Mouse (Mus musculus): ENCODE data around the gene Nudt3.

Nudt3 gene

DNA sequence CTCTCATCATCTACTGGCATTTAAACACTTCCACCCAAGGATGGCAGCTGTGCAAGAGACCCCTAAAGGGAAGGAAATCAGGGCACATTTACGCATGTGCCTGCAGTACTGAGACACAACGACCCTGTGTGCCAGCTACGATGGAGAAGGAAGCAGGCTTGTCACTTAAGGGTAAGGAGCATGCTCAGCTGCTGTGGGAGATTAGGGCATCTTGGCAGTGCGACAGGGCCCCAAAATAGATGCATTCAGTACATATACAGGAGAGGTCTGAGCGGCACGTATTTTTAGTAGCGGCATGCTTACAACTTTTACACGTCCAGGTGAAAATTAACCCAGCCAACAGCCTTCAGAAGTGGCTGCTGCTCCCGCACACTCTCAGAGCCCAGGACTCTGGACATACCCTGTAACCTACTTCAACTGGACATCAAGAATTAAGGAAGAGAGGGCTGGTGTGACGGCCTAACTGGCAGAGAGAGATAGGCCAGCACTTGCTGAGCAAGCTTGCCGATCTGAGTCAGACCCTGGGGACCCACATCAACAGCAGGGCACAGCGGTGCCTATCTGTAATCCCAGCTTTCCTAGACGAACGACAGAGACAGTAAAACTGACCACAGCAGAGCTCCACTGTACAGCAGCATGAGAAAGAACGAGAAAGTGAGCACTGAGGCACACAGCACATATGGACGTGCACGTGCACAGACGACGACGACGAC, 19.6 kb downstream of the Nudt3 start:
- no peak for ATAC-seq (ENCODE audit: insufficient number of reproducible peaks, low FRiP score, low TSS enrichment)

DNA sequence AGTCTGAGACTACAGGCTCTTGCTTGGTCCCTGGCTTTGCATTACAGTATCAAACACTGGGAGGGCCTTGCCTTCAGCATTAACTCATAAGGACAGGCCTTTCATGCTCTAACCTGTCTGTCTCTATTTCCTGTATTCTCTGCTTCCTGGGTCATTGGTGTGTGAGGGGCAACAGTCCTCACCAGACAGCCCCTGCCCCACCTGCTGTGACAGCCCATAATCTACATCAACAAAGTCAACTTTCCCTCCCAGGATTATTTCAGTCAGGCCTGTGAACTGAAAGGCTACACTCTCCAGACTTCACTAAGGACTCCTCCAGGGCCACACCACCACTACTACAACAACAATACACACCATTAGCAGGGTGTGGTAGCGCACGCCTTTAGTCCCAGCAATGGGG, 20.3 kb downstream of the Nudt3 start:
- ATAC-seq (ENCODE audit: insufficient number of reproducible peaks, low FRiP score, low TSS enrichment), result no peak

DNA sequence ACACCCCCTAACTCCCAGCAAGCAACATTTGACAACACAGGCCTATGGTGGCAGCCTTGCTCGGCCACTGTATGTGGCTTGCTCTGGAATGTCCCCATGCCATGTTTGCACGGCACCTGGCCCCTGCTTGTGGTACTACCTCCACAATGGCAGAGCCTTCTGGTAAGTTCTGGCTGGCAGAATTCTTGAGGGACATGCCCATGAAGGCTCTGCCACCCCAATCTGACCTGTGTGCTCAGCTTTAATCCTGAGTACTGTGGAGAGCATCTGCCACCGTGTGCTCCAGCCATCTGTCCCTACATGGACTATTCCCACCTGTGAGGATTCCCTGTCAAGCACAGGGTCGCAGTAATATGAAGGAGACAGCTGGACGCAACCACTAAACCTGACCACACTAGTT, 22.4 kb downstream of the Nudt3 start:
- peak; percentile 51; the same call in 1 of the 2 replicates for ATAC-seq (ENCODE audit: insufficient number of reproducible peaks, low FRiP score, low TSS enrichment)

DNA sequence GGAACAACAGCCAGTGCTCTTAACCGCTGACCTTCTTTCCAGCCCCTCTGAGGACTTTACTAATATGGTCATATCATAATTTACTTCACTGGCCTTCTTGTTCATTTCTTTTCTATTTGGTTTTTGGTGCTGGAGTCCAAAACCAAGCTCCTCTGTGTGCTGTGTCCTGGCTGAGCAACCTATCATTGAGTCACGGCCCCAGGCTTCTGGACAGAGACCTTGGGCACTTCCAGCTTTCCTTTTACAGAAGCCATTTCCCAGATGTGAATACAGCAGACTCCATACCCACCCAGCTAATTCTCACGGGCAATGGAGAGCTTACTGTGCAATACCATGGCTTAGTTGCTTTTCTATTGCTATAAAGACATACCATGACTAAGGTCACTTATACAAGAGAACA, 23.0 kb downstream of the Nudt3 start:
- ATAC-seq (ENCODE audit: insufficient number of reproducible peaks, low FRiP score, low TSS enrichment), result no peak

DNA sequence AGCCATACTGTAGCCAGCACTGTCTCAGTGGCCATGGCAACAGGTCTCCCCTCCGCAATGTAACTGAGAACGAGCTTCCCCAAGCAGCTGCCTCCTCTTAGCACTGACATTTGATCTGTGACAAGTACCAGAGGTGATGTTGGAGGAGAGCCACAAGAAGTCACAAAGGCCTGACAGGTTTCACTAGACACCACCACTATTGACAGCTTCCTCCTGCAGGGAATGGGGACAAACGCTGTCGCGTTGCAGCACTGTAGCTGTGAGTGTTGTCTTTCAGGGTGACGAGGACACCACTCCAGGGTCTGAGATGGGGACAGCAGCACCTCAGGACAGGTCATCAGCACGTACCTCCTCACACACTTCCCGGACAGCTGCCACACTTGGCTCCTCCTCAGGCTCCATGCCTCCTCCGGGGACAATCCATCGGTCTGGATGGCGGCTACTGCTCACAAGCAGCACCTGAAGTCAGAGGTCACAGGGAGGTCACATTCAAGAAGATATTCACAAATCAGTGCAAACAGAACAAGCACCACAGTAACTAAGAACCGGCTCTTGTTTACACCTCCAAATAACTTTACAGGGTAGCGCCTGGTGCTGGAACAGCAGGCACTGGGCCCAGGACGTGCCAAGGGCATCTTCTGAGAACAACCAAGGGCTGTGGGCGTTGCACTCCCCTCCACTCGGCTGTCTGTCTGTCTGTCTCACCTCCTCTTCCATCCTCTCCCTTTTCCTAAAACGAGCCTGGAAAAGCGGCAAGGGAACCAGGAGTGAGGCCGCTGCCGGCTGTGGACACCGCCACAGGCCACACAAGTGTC, 26.7 kb downstream of the Nudt3 start:
- ATAC-seq (ENCODE audit: insufficient number of reproducible peaks, low FRiP score, low TSS enrichment), result no peak

DNA sequence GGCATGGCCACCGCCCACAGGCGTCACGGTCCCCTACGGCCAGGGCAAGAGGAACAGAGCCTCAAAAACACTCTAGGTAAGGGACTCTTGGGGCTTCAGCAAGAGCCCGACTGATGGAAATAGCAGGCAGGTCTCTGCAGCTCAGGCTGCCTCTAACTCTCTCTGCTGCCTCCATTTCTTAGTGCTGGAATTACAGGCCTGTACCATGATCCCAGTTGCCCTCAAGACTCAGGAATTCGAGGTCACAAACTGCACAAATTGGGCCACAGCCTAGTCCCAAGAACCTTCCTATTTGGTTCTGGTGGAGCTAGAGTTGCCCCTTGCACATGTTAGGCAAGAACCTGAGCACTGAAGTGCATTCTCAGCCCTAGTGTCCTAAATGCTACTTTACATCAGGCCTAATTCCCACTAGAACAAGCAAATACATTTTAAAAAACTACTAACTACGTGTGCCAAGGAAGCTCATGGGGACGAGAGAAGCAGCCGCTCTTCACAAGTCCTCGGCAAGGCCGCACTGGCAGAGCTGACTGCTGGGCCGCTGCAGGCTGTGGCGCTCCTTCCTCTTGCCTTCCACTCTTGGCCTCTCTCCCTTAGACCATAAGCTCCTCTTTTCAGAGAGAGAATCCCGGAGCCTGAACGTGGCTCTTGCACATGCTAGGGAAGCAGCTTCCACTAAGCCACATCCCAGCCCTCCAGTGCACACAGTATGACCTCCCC, 27.5 kb downstream of the Nudt3 start:
- peak; percentile 28; the same call in 1 of the 2 replicates for ATAC-seq (ENCODE audit: insufficient number of reproducible peaks, low FRiP score, low TSS enrichment)

DNA sequence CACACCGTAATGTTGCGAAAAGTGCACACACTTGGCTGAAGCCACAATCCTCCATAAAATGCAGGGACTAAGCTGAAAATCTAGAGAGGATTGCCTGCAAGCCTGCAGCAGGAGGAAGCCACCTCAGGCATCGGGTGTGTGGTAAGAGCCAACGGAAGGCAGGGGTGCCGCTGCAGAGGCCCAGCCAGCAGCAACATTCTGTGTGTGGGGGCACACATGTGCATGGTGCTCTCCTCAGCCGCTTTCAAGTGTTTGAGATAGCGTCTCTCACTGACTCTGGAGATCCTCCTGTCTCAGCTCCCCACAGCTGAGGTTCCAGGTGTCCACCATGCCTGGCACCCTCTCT, 30.8 kb downstream of the Nudt3 start:
- no peak for ATAC-seq (ENCODE audit: insufficient number of reproducible peaks, low FRiP score, low TSS enrichment)

DNA sequence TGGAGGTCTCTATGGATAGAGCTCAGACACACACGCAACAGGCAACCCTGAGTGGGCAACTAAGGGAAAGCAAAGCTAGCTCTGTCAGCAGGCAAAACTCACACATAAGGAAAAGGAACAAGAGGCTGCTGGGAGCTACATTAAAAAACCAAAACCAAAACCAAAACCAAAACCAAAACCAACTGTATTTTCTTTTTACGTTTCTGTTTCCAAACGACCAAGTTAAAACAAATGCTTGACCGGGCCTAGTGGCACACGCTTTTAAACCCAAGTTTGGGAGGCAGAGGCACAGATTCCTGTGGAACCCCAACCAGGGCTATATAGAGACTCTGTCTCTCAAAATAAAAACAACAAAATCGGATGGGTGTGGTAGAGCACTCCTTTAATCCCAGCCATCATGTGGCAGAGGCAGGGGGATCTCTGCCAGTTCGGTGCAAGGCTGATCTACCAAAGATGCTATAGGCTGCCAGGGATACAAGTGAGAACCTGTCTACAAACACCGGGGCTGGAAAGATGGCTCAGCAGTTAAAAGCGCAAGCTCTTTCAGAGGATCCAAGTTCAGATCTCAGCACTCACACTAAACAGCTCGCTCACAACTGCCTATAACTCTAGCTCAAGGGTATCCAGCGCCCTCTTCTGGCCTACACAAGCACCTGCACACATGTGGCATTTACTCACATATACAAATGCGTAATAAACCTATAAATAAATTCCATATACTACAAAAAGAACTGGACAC, 31.3 kb downstream of the Nudt3 start:
- no peak for ATAC-seq (ENCODE audit: insufficient number of reproducible peaks, low FRiP score, low TSS enrichment)

DNA sequence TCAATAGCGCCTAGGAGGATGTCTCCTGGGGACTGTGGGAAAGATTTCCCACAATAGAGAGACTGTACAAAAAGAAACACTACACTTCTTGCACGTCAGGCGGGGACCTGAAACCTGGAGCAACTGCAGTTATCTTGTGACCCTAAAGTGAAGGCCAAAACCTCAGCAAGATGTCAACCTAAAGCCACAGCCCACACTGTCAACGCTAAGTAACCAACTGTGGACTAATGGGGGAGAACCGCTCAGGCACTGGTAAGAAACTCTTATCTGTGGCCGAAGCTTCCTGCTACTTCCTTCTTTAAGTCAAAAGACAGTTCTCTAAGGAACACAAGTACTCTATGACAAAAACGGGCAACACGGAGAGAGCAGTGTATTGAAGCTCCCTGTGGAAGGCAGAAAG, 35.1 kb downstream of the Nudt3 start:
- ATAC-seq (ENCODE audit: insufficient number of reproducible peaks, low FRiP score, low TSS enrichment), result no peak

DNA sequence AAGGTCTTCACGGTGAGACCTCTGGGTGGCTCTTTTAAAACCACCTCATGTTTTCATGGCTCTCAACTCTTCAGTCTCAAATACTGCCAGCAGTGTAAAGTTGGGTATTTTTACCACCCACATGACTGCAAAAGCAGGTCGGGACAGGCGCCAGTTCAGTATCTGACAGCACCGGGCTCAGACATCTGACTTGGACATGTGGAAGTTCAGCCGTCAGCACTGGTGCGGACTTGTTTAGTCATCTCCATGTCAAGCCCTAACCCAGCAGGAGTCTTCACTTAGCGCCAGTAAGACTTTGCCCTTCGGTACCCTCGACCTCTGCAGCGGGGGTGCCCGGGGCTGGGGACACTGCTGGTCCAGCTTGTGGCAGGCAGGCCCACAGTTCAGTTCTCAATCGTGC, 36.0 kb downstream of the Nudt3 start:
- no peak for ATAC-seq (ENCODE audit: insufficient number of reproducible peaks, low FRiP score, low TSS enrichment)

DNA sequence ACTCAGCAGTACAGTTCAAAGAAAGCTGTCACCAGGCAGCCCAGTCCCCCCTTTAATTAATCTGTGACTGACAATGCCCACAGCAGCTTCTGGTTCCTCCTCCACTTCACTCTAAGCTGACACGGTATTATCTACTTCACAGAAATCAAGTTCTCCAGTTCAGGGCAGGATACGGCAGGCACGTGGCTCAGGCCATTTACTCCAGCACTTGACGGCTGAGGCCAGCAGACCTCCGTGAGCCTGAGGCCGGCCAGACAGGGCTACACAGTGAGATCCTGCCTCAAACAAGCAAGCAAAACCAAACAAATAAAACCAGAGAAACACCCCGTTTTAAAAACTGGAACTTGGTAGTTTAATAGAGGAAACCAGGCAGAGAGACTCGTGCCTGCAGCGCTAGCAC, 36.6 kb downstream of the Nudt3 start:
- no peak for ATAC-seq (ENCODE audit: insufficient number of reproducible peaks, low FRiP score, low TSS enrichment)

DNA sequence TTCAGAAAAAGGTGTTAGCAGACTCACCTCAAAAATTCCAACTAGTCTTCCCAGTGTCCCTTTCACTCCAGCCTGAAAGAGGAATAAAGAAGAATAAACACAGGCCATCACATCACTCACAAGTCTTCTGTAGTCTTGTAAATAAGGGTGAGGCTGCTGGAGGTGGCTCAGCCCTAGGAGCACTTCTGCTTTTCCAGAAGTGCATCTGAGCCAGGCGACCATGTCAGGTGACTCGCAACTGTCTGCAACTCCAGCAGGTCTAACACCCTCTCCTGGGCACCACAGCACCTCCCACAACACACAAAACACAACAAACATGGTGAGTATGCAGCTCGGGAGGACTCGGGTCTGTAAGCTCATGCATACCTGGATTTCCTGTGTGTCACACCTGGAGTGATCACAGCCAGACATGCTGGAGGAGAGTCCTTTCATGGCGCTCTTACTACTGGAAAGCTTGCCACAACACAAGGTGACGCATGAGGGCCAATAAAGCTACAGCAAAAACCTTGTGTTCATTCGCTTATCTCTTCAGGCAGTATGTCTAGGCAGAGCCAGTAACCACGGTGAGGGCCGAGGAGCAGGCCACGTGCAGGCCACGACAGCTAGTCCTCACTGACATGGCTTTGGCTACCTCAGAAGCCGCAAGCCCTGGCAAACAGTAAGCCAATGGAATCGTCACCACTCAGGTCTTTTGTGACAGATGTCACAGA, 40.0 kb downstream of the Nudt3 start:
- no peak for ATAC-seq (ENCODE audit: insufficient number of reproducible peaks, low FRiP score, low TSS enrichment)

DNA sequence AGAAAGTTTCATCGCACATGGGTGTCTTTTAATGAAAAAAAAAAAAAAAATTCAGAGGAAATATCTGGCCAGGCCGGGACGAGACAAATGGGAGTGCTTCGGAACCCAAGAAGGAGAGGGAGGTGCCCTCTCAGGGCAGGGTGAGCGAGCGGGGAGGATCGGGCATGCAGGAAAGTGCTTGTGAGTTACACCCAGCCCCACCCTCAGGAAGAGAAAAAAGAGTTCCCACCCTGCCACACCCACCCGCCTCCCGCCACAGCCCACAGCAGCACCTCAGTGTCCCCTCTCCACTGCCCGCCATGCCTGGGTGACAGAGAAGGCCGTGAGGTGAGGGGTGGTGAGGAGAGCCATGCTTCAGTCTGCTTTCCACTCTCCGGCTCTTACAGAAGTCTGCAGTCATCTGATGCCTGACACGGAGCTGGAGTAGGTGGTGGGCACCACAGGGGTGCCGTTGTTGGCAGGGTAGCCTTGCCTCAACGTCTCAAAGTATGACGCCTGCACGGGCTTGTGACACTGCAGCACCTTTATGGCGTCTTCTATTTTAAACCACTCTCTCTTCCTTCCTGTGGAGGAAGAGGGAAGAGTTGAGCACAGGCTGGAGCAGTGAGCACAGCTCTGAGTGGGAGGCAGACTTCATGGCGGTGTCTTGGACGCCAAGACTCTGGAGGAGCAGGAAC, 42.8 kb downstream of the Nudt3 start:
- ATAC-seq (ENCODE audit: insufficient number of reproducible peaks, low FRiP score, low TSS enrichment), result no peak

DNA sequence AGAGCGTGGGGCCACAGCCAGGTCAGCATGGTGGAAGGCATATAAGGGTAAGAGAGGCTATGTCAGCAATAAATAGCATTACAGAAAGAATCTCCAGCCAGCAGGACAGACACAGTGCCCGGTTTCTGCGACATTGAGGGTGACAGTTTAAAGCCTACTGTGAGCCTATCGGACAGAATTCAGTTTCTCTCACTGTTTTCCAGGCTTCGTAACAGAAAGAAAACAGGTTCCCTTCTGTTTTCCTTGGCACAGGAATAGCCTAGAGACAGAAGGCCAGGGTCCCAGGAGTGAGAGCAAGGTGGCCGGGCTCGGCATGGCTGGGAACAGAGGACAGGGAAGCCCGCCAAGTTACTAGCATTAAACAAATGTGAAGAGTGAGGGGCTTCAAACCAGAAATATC, 43.5 kb downstream of the Nudt3 start:
- peak; percentile 53; the same call in 1 of the 2 replicates for ATAC-seq (ENCODE audit: insufficient number of reproducible peaks, low FRiP score, low TSS enrichment)

DNA sequence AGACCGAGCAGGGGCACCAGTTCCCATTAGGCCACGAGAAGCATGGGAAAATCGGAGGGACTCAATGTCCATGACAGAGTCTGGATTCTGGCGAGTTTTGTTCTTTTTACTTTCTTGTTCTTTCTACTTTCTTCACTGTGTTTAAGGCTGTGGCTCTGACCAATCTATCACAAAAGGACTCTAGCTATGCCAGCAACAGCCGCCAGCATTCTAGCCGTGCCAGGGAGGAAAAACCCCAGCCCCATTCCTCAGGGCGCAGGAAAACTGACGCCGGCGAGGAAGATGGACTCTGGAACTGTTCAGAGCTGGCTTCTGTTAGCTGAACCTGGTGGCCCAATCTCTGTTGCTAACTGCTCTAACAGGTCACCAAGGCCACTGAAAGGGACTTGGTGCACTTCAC, 44.8 kb downstream of the Nudt3 start:
- no peak for ATAC-seq (ENCODE audit: insufficient number of reproducible peaks, low FRiP score, low TSS enrichment)

DNA sequence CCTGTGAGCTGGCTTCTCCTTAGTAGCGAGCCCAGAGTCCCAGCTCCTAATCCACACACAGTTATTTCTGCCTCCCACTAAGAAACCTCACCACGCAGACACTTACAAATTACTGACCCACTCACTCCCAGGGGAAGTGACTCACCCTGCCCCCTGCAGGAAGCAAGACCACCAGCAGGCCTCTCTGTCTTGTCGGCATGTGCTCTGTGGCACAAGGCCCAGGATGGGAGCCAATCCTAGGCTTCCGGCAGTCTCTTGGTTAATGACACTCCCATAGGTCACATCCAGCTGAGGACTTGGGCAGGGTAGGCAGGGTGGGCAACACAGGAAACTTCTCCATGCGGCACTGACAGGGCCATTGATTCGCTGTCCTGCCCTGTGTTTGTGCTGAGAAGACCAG, 45.8 kb downstream of the Nudt3 start:
- no peak for ATAC-seq (ENCODE audit: insufficient number of reproducible peaks, low FRiP score, low TSS enrichment)

DNA sequence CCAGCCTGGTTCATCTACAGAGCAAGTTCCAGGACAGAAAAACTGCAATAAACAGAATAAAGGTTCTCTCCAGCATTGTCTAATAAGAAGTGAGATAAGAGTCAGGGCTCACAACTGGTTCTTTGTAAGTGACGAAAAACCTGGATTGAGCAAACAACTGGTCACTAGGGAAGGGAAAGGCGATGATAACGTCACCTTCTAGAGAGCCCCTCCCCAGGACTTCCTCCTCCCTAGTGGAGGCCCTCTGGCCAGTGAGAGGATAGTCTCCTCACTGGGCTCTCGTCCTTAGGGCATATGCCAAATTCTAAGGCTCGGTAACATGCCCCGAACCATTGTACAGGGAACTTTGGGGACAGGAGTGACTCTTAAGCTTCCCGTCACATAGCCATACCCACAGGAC, 47.2 kb downstream of the Nudt3 start:
- no peak for ATAC-seq (ENCODE audit: insufficient number of reproducible peaks, low FRiP score, low TSS enrichment)

DNA sequence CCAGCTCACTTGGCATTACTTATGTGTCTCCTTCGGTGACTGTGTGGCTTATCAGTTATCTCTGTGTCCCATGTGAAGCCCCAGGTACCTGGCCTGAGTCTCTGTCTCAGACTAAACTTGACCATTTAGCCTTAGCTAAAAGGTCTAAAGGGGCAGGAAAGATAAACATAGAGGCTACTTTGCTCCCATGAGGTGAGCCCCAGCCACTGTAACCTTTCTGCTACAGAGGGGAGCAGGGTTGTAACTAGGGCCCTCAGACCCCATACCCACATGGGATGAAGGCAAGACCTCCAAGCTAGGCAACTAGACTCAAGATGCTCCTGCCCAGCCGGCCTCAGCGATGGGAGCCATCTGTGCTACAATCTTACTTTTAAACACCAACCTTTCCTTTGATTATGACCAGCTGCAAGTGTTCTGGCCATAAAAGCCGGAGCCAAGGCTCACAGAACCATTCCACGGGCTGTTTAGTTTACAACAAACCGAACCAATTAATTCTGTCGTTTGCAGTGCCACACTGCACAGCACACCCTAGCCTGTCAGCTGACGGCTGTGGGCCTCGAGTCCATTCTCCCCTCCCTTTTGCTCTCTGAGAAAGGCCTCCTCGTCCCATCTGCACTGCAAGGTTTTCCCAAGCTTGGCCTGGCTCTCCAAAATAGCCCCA, 48.0 kb downstream of the Nudt3 start:
- no peak for ATAC-seq (ENCODE audit: insufficient number of reproducible peaks, low FRiP score, low TSS enrichment)

Measured in cerebellum, adult (tissue).